Mouse (Mus musculus) midbrain, embryonic 16.5 days (tissue): Measurements from ENCODE around the gene Slc25a47. TPM values are rescaled to one million over a fixed set of nuclear protein-coding genes. Genes with fewer than 3 reads are reported as not detected.

Experiments
- ATAC-seq: fragments of 200-750 bp; cut with Nextera tagmentation; 2 replicates; pipeline ENCODE4 v1.8.0; 2017; ENCODE audit warnings: moderate TSS enrichment
- H3K27ac ChIP-seq: fragments of 300-500 bp; sonication (generic); 2 replicates; pipeline ENCODE4 v1.5.1; 2014; ENCODE audit warnings: mild to moderate bottlenecking, low read length, mixed read lengths
- H3K27me3 ChIP-seq: fragments of 300-500 bp; sonication (generic); 2 replicates; pipeline ENCODE4 v1.6.1; 2014; ENCODE audit warnings: low read depth, low read length, mixed read lengths; ENCODE audit not compliant: control insufficient read depth, insufficient read depth
- H3K36me3 ChIP-seq: fragments of 300-500 bp; sonication (generic); 2 replicates; pipeline ENCODE4 v1.6.1; 2014; ENCODE audit warnings: mild to moderate bottlenecking, low read length, moderate library complexity, mixed read lengths; ENCODE audit not compliant: control insufficient read depth, insufficient read depth
- H3K4me1 ChIP-seq: fragments of 300-500 bp; sonication (generic); 2 replicates; pipeline ENCODE4 v1.6.1; 2014; ENCODE audit warnings: mild to moderate bottlenecking, low read length, mixed read lengths; ENCODE audit not compliant: control insufficient read depth, insufficient read depth
- H3K4me2 ChIP-seq: fragments of 300-500 bp; sonication (generic); 2 replicates; pipeline ENCODE4 v1.6.1; 2014; ENCODE audit warnings: mild to moderate bottlenecking, low read length, mixed read lengths
- H3K4me3 ChIP-seq: fragments of 300-500 bp; sonication (generic); 2 replicates; pipeline ENCODE4 v1.5.1; 2014; ENCODE audit warnings: low read depth, mild to moderate bottlenecking, low read length, moderate library complexity, mixed read lengths
- H3K9ac ChIP-seq: fragments of 300-500 bp; sonication (generic); 2 replicates; pipeline ENCODE4 v1.6.1; 2014; ENCODE audit warnings: low read depth, low read length, mixed read lengths
- H3K9me3 ChIP-seq: fragments of 300-500 bp; sonication (generic); replicated peaks from 2 replicates; pipeline ENCODE4 v1.6.1; 2014; ENCODE audit warnings: mild to moderate bottlenecking, low read length, mixed read lengths; ENCODE audit not compliant: control insufficient read depth, poor library complexity, severe bottlenecking
- WGBS: fragments of 180-500 bp; shearing (Covaris S2); extraction: QIAGEN DNeasy Blood & Tissue Kit; methylation state at CpG from one replicate; pipeline ENCODE4 v1.1.7; 2014; 5-methylcytosine and 5-hydroxymethylcytosine counted together
- polyA plus RNA-seq: library from polyadenylated mRNA; unstranded; fragments of >200 nt; fragmentation: Nextera tagmentation; extraction: Ambion mirVana; gene quantifications from 2 replicates; pipeline ENCODE4 v1.2.1, GENCODE M21; 2015

Gene Slc25a47
- polyA plus RNA-seq, 1 experiment from 2014 or later, result 6.4 TPM

GRCm38 (mm10) chr12:108831966-108832643 is 3.7 kb upstream of the Slc25a47 start:
- peaks cover 1% of the 10 kb centered on the region; the same call in 1 of the 2 replicates for H3K36me3 ChIP-seq
- H3K4me3 ChIP-seq, result no peak overlapping the region
- H3K4me2 ChIP-seq, result no peak overlapping the region
- no peaks in the 10 kb centered on the region for H3K9me3 ChIP-seq
- peaks cover 20% of the 10 kb centered on the region for H3K4me1 ChIP-seq
- ATAC-seq, result no peak
- H3K27ac ChIP-seq, result no peak overlapping the region
- WGBS, result 71% methylated on average over 9 of the region's 9 CpGs
- no peak overlapping the region for H3K9ac ChIP-seq
- no peaks in the 10 kb centered on the region for H3K27me3 ChIP-seq

GRCm38 (mm10) chr12:108832851-108833250 is 3.0 kb upstream of the Slc25a47 start:
- Histone ChIP-seq H3K9ac (no peak overlapping the region), H3K9me3 (no peaks in the 10 kb centered on the region), H3K4me1 (peaks cover 27% of the 10 kb centered on the region), H3K4me3 (no peak overlapping the region), H3K27ac (no peak overlapping the region), H3K36me3 (no peaks in the 10 kb centered on the region), H3K4me2 (no peak overlapping the region), H3K27me3 (no peaks in the 10 kb centered on the region)
- ATAC-seq, result no peak
- WGBS, result 90% methylated on average over 8 of the region's 8 CpGs

- H3K4me2 ChIP-seq, result no peak overlapping the region
- H3K9me3 ChIP-seq, result no peaks in the 10 kb centered on the region
- H3K36me3 ChIP-seq, result no peaks in the 10 kb centered on the region
- no peak for ATAC-seq
- H3K4me3 ChIP-seq, result no peak overlapping the region
- no peak overlapping the region for H3K27ac ChIP-seq
- H3K4me1 ChIP-seq, result peaks cover 33% of the 10 kb centered on the region
- H3K27me3 ChIP-seq, result no peaks in the 10 kb centered on the region
- WGBS, result 94% methylated on average over 3 of the region's 3 CpGs
- no peak overlapping the region for H3K9ac ChIP-seq
Observed at GRCm38 (mm10) chr12:108833408-108833807, 2.4 kb upstream of the Slc25a47 start.

- Histone ChIP-seq H3K9me3 (no peaks in the 10 kb centered on the region), H3K4me3 (no peak overlapping the region; the same call in 1 of the 2 replicates), H3K4me2 (peak overlapping the region; percentile 83), H3K9ac (0 out of 2 replicates have a peak overlapping the region, but pooled peaks have one; percentile 81), H3K36me3 (no peaks in the 10 kb centered on the region), H3K4me1 (peaks cover 35% of the 10 kb centered on the region), H3K27me3 (no peaks in the 10 kb centered on the region), H3K27ac (no peak overlapping the region)
- no peak for ATAC-seq
- 88% methylated on average over 3 of the region's 3 CpGs for WGBS
Observed at GRCm38 (mm10) chr12:108834337-108834736, 1.5 kb upstream of the Slc25a47 start.

GRCm38 (mm10) chr12:108834786-108835185 is 1.1 kb upstream of the Slc25a47 start:
- Histone ChIP-seq H3K27me3 (no peaks in the 10 kb centered on the region), H3K4me1 (peaks cover 35% of the 10 kb centered on the region), H3K9me3 (no peaks in the 10 kb centered on the region), H3K9ac (peak overlapping the region; percentile 81), H3K27ac (no peak overlapping the region), H3K36me3 (no peaks in the 10 kb centered on the region), H3K4me3 (peak overlapping the region; percentile 81), H3K4me2 (peak overlapping the region; percentile 83)
- WGBS, result 42% methylated on average over 5 of the region's 5 CpGs
- no peak for ATAC-seq

GRCm38 (mm10) chr12:108835208-108835839 is 522 bp upstream of the Slc25a47 start:
- peak overlapping the region; percentile 81 for H3K4me3 ChIP-seq
- H3K4me2 ChIP-seq, result peak overlapping the region; percentile 83
- H3K27ac ChIP-seq, result peak overlapping the region; percentile 59
- no peaks in the 10 kb centered on the region for H3K36me3 ChIP-seq
- peak; percentile 23 for ATAC-seq
- 1% methylated on average over 51 of the region's 51 CpGs for WGBS
- no peaks in the 10 kb centered on the region for H3K9me3 ChIP-seq
- H3K27me3 ChIP-seq, result no peaks in the 10 kb centered on the region
- H3K4me1 ChIP-seq, result peaks cover 35% of the 10 kb centered on the region
- peak overlapping the region; percentile 81 for H3K9ac ChIP-seq

GRCm38 (mm10) chr12:108836722-108837121 is 876 bp downstream of the Slc25a47 start:
- H3K9me3 ChIP-seq, result no peaks in the 10 kb centered on the region
- H3K27ac ChIP-seq, result peak overlapping the region; percentile 70; the same call in 1 of the 2 replicates
- no peaks in the 10 kb centered on the region for H3K36me3 ChIP-seq
- no peak for ATAC-seq
- H3K4me2 ChIP-seq, result peak overlapping the region; percentile 83
- peak overlapping the region; percentile 86 for H3K9ac ChIP-seq
- no peaks in the 10 kb centered on the region for H3K27me3 ChIP-seq
- H3K4me3 ChIP-seq, result peak overlapping the region; percentile 81
- peaks cover 35% of the 10 kb centered on the region for H3K4me1 ChIP-seq
- 67% methylated on average over 7 of the region's 7 CpGs for WGBS

GRCm38 (mm10) chr12:108841181-108841580 is 5.3 kb downstream of the Slc25a47 start:
- no peaks in the 10 kb centered on the region for H3K9me3 ChIP-seq
- H3K36me3 ChIP-seq, result peaks cover 7% of the 10 kb centered on the region
- no peak overlapping the region for H3K4me3 ChIP-seq
- H3K27me3 ChIP-seq, result no peaks in the 10 kb centered on the region
- WGBS, result 90% methylated on average over 6 of the region's 6 CpGs
- no peak overlapping the region for H3K4me2 ChIP-seq
- no peak overlapping the region for H3K9ac ChIP-seq
- ATAC-seq, result no peak
- H3K4me1 ChIP-seq, result peaks cover 24% of the 10 kb centered on the region
- H3K27ac ChIP-seq, result no peak overlapping the region

- no peak for ATAC-seq
- no peak overlapping the region for H3K9ac ChIP-seq
- no peak overlapping the region for H3K27ac ChIP-seq
- WGBS, result 87% methylated on average over 7 of the region's 7 CpGs
- peaks cover 7% of the 10 kb centered on the region for H3K36me3 ChIP-seq
- H3K4me2 ChIP-seq, result no peak overlapping the region
- peaks cover 10% of the 10 kb centered on the region for H3K4me1 ChIP-seq
- H3K4me3 ChIP-seq, result no peak overlapping the region
- H3K27me3 ChIP-seq, result no peaks in the 10 kb centered on the region
- no peaks in the 10 kb centered on the region for H3K9me3 ChIP-seq
Observed at GRCm38 (mm10) chr12:108842663-108843062, 6.8 kb downstream of the Slc25a47 start.
